Mouse (Mus musculus): Measurements from ENCODE around the gene Prss8. TPM values are rescaled to one million over a fixed set of nuclear protein-coding genes. Genes with fewer than 3 reads are reported as not detected.

Prss8 gene
- polyA plus RNA-seq, 1 experiment: 6.9 TPM

GRCm38 (mm10) chr7:127925252-127925651, 4.7 kb downstream of the Prss8 start:
- Histone ChIP-seq H3K4me3 (ENCODE audit: control insufficient read depth, insufficient read depth, low read length) (no peak overlapping the region), H3K4me1 (replicated peaks; ENCODE audit: control insufficient read depth, insufficient read depth, low read length) (0 out of 2 replicates have a peak, but pooled peaks cover 3% of the 10 kb centered on the region), H3K27ac (ENCODE audit: control insufficient read depth, insufficient read depth, low read length) (no peak overlapping the region), H3K27me3 (ENCODE audit: control insufficient read depth, insufficient read depth, low read length) (no peaks in the 10 kb centered on the region), H3K36me3 (ENCODE audit: control insufficient read depth, insufficient read depth, low read length) (peaks cover 18% of the 10 kb centered on the region)
- no peak for DNase-seq
- WGBS: 98% methylated on average over 5 of the region's 5 CpGs
- no peak for TF ChIP-seq POLR2A (IDR thresholded peaks at IDR 0.05; ENCODE audit: control insufficient read depth, extremely low read depth, insufficient read depth, low read length, poor library complexity)
- TF ChIP-seq CTCF (IDR thresholded peaks at IDR 0.05; ENCODE audit: borderline replicate concordance, control insufficient read depth, extremely low read depth, insufficient read depth, low read length, poor library complexity): no peak

DNA sequence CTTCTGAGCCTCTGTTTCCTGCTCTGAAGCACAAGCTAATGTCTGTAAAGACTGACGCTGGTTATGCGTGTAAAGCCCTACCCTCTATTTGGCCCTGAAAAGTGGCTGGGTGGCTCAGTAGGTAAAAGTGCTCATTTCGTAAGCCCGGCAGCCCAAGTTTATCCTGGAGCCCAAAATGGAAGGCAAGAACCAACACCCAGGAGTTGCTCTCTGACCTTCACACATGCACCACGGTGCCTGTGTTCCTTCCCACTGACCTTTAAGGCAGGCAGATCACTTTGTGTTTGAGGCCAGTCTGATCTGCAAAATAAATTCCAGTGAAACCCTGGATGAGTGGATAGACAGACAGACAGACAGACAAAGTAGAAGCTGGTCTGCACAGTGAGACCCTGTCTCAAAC, 6.2 kb downstream of the Prss8 start:
- Histone ChIP-seq H3K27ac (ENCODE audit: control insufficient read depth, insufficient read depth, low read length) (no peak overlapping the region), H3K4me3 (ENCODE audit: control insufficient read depth, insufficient read depth, low read length) (no peak overlapping the region), H3K4me1 (replicated peaks; ENCODE audit: control insufficient read depth, insufficient read depth, low read length) (0 out of 2 replicates have a peak, but pooled peaks cover 3% of the 10 kb centered on the region), H3K36me3 (ENCODE audit: control insufficient read depth, insufficient read depth, low read length) (peaks cover 18% of the 10 kb centered on the region), H3K27me3 (ENCODE audit: control insufficient read depth, insufficient read depth, low read length) (no peaks in the 10 kb centered on the region)
- WGBS: 98% methylated on average over 5 of the region's 5 CpGs
- TF ChIP-seq CTCF (IDR thresholded peaks at IDR 0.05; ENCODE audit: borderline replicate concordance, control insufficient read depth, extremely low read depth, insufficient read depth, low read length, poor library complexity) (no peak), POLR2A (IDR thresholded peaks at IDR 0.05; ENCODE audit: control insufficient read depth, extremely low read depth, insufficient read depth, low read length, poor library complexity) (no peak)
- DNase-seq: no peak

- Histone ChIP-seq H3K36me3 (ENCODE audit: control insufficient read depth, insufficient read depth, low read length) (peaks cover 18% of the 10 kb centered on the region), H3K27me3 (ENCODE audit: control insufficient read depth, insufficient read depth, low read length) (no peaks in the 10 kb centered on the region), H3K4me1 (replicated peaks; ENCODE audit: control insufficient read depth, insufficient read depth, low read length) (0 out of 2 replicates have a peak, but pooled peaks cover 3% of the 10 kb centered on the region), H3K27ac (ENCODE audit: control insufficient read depth, insufficient read depth, low read length) (peak overlapping the region; percentile 41), H3K4me3 (ENCODE audit: control insufficient read depth, insufficient read depth, low read length) (no peak overlapping the region)
- no peak for DNase-seq
- TF ChIP-seq CTCF (IDR thresholded peaks at IDR 0.05; ENCODE audit: borderline replicate concordance, control insufficient read depth, extremely low read depth, insufficient read depth, low read length, poor library complexity): no peak
- no peak for TF ChIP-seq POLR2A (IDR thresholded peaks at IDR 0.05; ENCODE audit: control insufficient read depth, extremely low read depth, insufficient read depth, low read length, poor library complexity)
- 54% methylated on average over 6 of the region's 6 CpGs for WGBS
Measured at GRCm38 (mm10) chr7:127922451-127923275, 7.2 kb downstream of the Prss8 start.

DNA sequence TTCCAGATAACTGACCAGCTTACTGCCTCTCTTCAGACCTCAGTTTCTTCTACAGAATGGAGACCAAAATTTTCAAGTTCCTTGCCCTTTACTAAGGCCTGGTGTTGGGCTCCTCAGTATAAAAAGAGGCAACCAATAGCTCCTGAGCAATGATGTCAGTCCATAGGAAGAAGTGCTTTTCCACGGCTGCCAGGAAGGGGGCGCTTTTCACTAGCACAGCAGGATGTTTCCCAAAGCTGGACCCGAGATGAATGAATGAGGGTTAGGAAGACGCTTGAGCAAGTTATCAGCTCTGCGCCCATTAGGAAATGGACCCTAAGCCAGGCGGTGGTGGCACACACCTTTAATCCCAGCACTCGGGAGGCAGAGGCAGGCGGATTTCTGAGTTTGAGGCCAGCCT, 8.4 kb downstream of the Prss8 start:
- TF ChIP-seq POLR2A (IDR thresholded peaks at IDR 0.05; ENCODE audit: control insufficient read depth, extremely low read depth, insufficient read depth, low read length, poor library complexity) (no peak), CTCF (IDR thresholded peaks at IDR 0.05; ENCODE audit: borderline replicate concordance, control insufficient read depth, extremely low read depth, insufficient read depth, low read length, poor library complexity) (no peak)
- Histone ChIP-seq H3K27ac (ENCODE audit: control insufficient read depth, insufficient read depth, low read length) (no peak overlapping the region), H3K27me3 (ENCODE audit: control insufficient read depth, insufficient read depth, low read length) (no peaks in the 10 kb centered on the region), H3K4me3 (ENCODE audit: control insufficient read depth, insufficient read depth, low read length) (no peak overlapping the region), H3K4me1 (replicated peaks; ENCODE audit: control insufficient read depth, insufficient read depth, low read length) (0 out of 2 replicates have a peak, but pooled peaks cover 3% of the 10 kb centered on the region), H3K36me3 (ENCODE audit: control insufficient read depth, insufficient read depth, low read length) (peaks cover 18% of the 10 kb centered on the region)
- 76% methylated on average over 8 of the region's 8 CpGs for WGBS
- no peak for DNase-seq

DNA sequence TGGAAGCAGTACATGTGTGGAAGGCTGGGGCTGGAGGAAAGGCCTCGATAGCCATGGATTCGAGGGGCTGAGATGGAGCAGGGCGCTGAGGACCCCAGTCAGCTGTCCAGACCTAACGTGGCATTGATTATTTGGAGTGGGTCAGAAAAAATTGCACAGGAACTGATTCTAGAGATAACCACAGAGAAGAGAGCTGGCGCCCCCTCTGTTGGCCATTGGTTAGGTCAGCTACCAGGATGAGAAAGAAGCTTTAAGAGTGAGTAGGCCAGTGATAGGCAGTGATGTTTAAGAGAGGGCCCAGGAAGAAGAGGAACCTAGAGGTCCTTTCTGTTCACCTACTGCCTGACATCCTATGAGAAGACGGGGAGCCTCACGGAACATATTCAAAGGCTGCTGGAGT, 10.6 kb downstream of the Prss8 start:
- WGBS: 92% methylated on average over 7 of the region's 7 CpGs
- DNase-seq: peak; percentile 24
- Histone ChIP-seq H3K4me1 (replicated peaks; ENCODE audit: control insufficient read depth, insufficient read depth, low read length) (0 out of 2 replicates have a peak, but pooled peaks cover 3% of the 10 kb centered on the region), H3K27me3 (ENCODE audit: control insufficient read depth, insufficient read depth, low read length) (no peaks in the 10 kb centered on the region), H3K4me3 (ENCODE audit: control insufficient read depth, insufficient read depth, low read length) (no peak overlapping the region), H3K36me3 (ENCODE audit: control insufficient read depth, insufficient read depth, low read length) (peaks cover 12% of the 10 kb centered on the region), H3K27ac (ENCODE audit: control insufficient read depth, insufficient read depth, low read length) (no peak overlapping the region)
- TF ChIP-seq CTCF (IDR thresholded peaks at IDR 0.05; ENCODE audit: borderline replicate concordance, control insufficient read depth, extremely low read depth, insufficient read depth, low read length, poor library complexity): no peak
- no peak for TF ChIP-seq POLR2A (IDR thresholded peaks at IDR 0.05; ENCODE audit: control insufficient read depth, extremely low read depth, insufficient read depth, low read length, poor library complexity)

- Histone ChIP-seq H3K4me1 (replicated peaks; ENCODE audit: control insufficient read depth, insufficient read depth, low read length) (0 out of 2 replicates have a peak, but pooled peaks cover 3% of the 10 kb centered on the region), H3K36me3 (ENCODE audit: control insufficient read depth, insufficient read depth, low read length) (peaks cover 12% of the 10 kb centered on the region), H3K27me3 (ENCODE audit: control insufficient read depth, insufficient read depth, low read length) (no peaks in the 10 kb centered on the region), H3K27ac (ENCODE audit: control insufficient read depth, insufficient read depth, low read length) (no peak overlapping the region), H3K4me3 (ENCODE audit: control insufficient read depth, insufficient read depth, low read length) (no peak overlapping the region)
- peak; percentile 75 for DNase-seq
- 52% methylated on average over 3 of the region's 3 CpGs for WGBS
- TF ChIP-seq POLR2A (IDR thresholded peaks at IDR 0.05; ENCODE audit: control insufficient read depth, extremely low read depth, insufficient read depth, low read length, poor library complexity) (no peak), CTCF (IDR thresholded peaks at IDR 0.05; ENCODE audit: borderline replicate concordance, control insufficient read depth, extremely low read depth, insufficient read depth, low read length, poor library complexity) (no peak)
Measured at GRCm38 (mm10) chr7:127918203-127918602, 11.7 kb downstream of the Prss8 start.

All from thymus, adult 2 months (tissue).